Mouse (Mus musculus): ENCODE data around the gene Zfp260. TPM values are rescaled to one million over a fixed set of nuclear protein-coding genes. Genes with fewer than 3 reads are reported as not detected.

The Zfp260 gene
- 10 to 100 TPM; 50.5 to 60.3 TPM for total RNA-seq (2023)

DNA sequence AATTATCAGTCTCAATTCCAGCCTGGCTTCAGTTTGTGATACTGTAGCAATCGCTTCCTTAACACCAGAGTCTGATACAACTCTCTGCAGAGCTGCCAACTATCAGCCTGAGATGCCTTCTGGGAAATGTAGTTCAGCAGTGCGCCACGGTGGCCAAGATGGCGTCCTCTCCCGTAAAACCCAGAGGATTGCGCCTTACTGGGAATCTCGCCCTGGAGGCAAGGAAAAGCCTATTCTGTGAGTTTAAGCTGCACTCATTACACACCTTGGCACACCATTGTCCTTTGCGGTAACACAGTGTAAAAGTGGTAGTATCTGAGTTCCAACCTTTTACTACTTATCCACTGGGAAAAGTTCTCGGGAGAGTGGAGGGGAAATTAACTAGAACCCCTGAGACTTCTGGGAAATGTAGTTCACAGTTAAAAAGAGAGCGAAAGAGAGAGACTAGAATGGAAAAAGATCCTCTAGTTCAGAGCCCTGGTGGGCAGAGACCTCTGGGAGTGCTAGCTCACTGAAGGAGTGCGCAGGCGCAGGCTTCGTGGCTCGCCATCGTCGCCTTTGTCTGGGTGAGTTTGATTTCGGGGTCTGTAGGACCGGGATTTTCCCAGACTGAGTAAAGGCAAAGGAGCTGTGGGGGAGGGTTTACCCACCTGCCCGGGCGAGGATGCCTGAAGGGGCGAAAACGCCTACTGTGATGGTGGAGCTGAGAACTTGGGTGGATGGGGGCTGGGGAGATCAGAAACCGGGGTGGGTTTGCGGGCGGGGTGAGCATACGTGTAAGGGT, at the start of gene Zfp260:
Gene Zfp260, plus strand, starts transcription at position 132 of the 784 bp plus-strand sequence.

DNA sequence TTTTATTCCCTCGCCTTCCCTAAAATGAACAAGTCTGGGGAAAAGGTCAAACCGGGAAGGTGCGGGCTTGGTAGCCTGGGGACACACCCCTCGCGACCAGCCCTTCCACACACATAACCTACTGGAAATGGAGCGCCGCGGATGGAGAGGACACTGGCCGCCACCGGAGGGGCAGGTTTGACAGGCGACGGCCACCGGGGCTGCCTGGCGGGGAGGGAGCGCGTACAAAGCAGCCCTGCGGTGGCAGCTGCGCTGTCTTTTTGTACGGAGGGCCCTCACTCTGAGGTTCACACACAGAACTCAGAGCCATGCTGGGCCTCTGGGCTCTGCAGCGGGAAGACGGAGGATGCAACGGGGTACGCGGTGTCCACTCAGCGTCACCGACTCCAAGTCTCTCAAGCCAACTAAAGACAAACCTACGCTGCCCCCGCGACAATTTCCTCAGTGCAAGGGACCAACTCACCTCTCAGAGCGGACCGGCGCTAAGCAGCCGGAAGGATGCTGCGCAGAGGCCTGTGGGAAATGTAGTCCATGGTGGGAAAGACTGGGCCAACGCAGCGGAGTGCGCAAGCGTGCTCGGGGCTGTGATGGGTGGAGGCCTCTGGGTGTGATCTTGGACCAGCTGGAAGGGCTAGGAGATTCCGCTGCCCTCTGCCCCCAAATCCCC, 43.6 kb upstream of the Zfp260 start, which contains the start of gene Zfp14:
Gene Zfp14, minus strand, starts transcription at position 499 of the 667 bp plus-strand sequence.

DNA sequence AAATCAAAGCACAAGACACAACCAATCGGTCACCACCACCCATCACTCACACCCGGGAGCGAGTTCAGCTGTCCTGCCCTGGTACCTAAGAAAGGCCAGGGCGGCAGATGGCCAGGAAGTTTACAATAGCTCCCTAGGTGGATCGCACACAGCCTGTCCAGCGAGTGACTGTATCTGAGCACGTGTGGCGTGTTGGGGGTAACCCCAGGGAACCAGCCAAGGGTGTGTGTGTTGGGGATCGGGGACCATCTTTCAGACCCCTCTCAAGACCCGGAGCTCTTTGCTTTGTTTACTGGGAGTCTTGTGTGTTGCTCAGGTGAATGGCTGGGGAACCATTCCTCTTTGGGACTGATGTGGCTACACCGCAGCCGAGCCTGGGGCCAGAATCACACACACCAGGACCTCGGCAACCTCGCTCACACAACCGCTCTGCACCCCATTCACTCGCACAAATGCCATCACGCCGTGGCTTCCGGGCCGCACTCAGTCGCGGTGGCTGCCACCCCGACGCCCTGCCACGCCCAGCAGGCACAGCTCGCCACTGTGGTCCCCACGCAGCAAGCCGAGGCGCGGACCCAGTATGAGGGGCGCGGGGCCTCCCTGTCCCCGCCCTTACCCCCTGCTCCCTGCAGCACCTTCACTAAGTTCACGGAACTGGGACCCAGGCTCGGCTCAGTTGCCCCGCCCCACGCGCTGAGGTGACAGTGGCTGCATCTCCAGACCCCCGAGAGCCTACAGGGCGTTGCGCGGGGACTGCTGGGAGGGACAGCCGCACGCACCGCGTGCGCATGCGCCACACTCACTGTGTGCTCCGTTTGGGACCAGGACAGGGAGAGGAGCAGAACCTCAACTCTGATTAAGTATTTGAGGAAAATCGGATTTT, 22.2 kb upstream of the Zfp260 start, which contains the start of gene Zfp82:
Gene Zfp82, minus strand, starts transcription at position 755 of the 883 bp plus-strand sequence.

DNA sequence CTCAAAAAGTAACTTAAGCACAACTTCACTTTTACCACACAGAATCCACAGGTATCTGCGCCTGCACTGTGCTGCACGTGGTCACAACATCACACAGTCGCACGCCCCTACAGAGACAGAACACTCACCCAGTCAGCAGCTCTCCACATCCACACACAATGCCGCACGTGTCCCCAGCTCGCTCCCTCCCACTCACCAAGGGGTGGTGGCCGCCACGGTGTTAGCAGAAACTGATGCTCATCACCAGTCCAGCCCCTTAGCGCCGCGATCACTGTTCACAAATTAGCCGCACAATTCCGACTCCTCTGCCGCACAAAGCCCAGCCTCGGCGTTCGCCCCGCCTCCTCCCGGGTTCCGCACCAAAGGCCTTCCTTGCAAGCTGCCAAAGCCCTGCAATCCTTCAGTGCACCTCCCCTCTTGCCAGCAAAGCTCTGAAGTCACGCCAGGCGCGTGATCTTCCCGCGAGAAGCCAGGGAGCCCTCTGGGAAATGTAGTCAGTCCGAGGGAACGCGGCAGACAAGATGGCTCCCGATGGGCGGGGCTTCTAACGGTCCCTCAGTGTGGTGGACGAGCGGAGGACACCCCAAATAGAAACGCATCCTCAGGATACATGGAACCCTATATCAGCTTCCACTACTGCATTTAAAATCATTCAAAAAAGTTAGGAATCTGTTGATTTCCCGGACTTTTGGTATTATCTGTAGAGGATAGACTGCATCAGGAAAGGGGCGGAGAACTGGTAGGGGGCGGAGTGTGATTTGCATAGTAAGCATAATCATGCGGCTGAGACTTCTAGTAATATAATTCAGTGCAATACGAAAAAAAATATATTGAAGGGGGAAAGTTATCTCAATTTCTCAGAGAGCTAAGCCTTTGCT, 4.2 kb upstream of the Zfp260 start, which contains the start of the genes Gm26920 and Zfp566:
Gene Gm26920, minus strand, starts transcription at position 319 of the 878 bp plus-strand sequence.
Gene Zfp566, minus strand, starts transcription at position 436 of the 878 bp plus-strand sequence.

DNA sequence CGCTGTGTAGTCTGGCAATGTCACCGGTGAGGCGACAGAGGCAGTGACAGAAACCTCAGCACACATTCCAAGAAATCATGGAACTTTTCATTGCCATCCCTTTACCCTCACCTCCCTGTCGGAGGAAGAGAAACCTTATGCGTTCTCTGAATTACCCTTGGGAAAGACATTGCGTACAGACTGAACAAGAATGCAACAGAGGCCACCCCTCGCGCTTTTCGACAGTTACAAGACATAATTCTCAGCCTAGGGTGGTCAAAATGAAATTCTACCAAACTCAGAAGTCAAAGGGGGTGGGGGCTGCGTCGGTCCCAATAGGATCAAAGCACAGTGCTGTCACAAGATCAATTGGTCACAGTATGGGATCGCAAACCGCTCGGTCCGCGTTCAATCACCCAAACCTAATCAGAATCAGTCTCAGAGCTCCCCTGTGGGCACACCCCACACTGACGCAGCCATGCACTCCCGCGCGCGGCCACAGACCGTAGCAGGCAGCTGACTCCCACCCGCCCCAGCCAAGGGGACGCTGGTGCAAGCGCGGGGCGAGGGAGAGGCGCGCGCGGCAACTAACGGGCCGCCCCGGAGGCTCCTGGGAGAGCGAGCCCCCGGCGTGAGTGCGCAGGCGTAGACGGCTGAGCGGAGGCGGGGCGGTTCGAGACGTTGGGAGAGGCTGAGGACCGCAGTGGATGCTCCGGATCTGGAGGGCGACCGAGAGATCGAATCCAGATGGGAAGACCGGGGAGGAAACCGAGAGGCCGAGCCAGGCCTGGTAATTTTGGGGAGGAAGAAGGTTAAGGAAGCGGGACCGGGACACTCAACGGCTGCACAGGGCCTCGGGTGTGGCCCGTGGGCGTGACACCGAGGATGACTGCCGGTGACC, 27.0 kb downstream of the Zfp260 start, which contains the start of gene Zfp382:
Gene Zfp382, plus strand, starts transcription at position 635 of the 880 bp plus-strand sequence.

Other genes with a start within 250 kb of the Zfp260 start
- 1 to 10 TPM; 6.9 to 7.2 TPM for gene Zfp940, start 241.1 kb upstream of the Zfp260 start, total RNA-seq (2023)
- gene Zfp420, start 234.8 kb upstream of the Zfp260 start, total RNA-seq (2023), result 10 to 100 TPM; 21.1 to 23.9 TPM
- 10 to 100 TPM in 1 of 2 experiments, 1 to 10 TPM in 1; 8.1 to 10.1 TPM for gene Zfp27, start 188.2 kb upstream of the Zfp260 start, total RNA-seq (2023)
- 1 to 10 TPM; 3.5 to 4.1 TPM for gene Zfp383, start 186.6 kb upstream of the Zfp260 start, total RNA-seq (2023)
- gene Zfp74, start 140.7 kb upstream of the Zfp260 start, total RNA-seq (2023), result 10 to 100 TPM; 12.8 to 14.0 TPM
- gene Zfp568, start 110.8 kb upstream of the Zfp260 start, total RNA-seq (2023), result 10 to 100 TPM; 20.8 to 22.1 TPM
- gene Zfp14, start 43.4 kb upstream of the Zfp260 start, total RNA-seq (2023), result 1 to 10 TPM; 5.5 to 6.3 TPM
- 1 to 10 TPM; 5.5 to 7.1 TPM for gene Zfp82, start 21.9 kb upstream of the Zfp260 start, total RNA-seq (2023)
- not detected for gene Gm26920, start 4.4 kb upstream of the Zfp260 start, total RNA-seq (2023)
- 10 to 100 TPM in 1 of 2 experiments, 1 to 10 TPM in 1; 7.1 to 10.5 TPM for gene Zfp566, start 4.2 kb upstream of the Zfp260 start, total RNA-seq (2023)
- 10 to 100 TPM; 11.6 to 16.6 TPM for gene Zfp382, start 27.2 kb downstream of the Zfp260 start, total RNA-seq (2023)
- 10 to 100 TPM; 53.4 to 56.2 TPM for gene Zfp146, start 75.0 kb downstream of the Zfp260 start, total RNA-seq (2023)
- 1 to 10 TPM in 1 of 2 experiments, not detected in 1; 1.8 TPM for gene Cox7a1, start 89.4 kb downstream of the Zfp260 start, total RNA-seq (2023)
- gene Capns1, start 104.0 kb downstream of the Zfp260 start, total RNA-seq (2023), result 100 to 1,000 TPM; 155 to 167 TPM
- 10 to 100 TPM; 35.1 to 43.9 TPM for gene Polr2i, start 137.2 kb downstream of the Zfp260 start, total RNA-seq (2023)
- gene Tbcb, start 137.5 kb downstream of the Zfp260 start, total RNA-seq (2023), result 10 to 100 TPM; 26.0 to 27.3 TPM
- gene Ovol3, start 140.9 kb downstream of the Zfp260 start, total RNA-seq (2023), result not detected
- 1 to 10 TPM in 1 of 2 experiments, under 1 TPM in 1; 0.44 to 1.3 TPM for gene Thap8, start 185.3 kb downstream of the Zfp260 start, total RNA-seq (2023)
- 1 to 10 TPM; 4.0 to 8.4 TPM for gene Wdr62, start 185.6 kb downstream of the Zfp260 start, total RNA-seq (2023)
- under 1 TPM; 0.64 to 0.65 TPM for gene Clip3, start 197.0 kb downstream of the Zfp260 start, total RNA-seq (2023)
- 10 to 100 TPM; 39.8 to 42.3 TPM for gene Alkbh6, start 213.9 kb downstream of the Zfp260 start, total RNA-seq (2023)
- 1 to 10 TPM; 5.5 to 6.3 TPM for gene Syne4, start 220.0 kb downstream of the Zfp260 start, total RNA-seq (2023)
- gene E130208F15Rik, start 227.0 kb downstream of the Zfp260 start, total RNA-seq (2023), result 1 to 10 TPM; 6.6 to 9.5 TPM
- 10 to 100 TPM in 1 of 2 experiments, 1 to 10 TPM in 1; 8.8 to 11.4 TPM for gene Sdhaf1, start 229.1 kb downstream of the Zfp260 start, total RNA-seq (2023)